Mouse (Mus musculus): ENCODE measurements around the gene Rreb1. TPM values are rescaled to one million over a fixed set of nuclear protein-coding genes. Genes with fewer than 3 reads are reported as not detected.

Rreb1 gene
- total RNA-seq, 2 experiments from 2014 or later = 16.1 to 22.5 TPM

- intact Hi-C loops (cut with DNase I) = no loop called here
- DNase-seq = no peak
These were observed 153.2 kb downstream of the Rreb1 start for GRCm38 (mm10) chr13:37931210-37931922.

- DNase-seq = no peak
- intact Hi-C loops (cut with DNase I) = no loop called here
These were observed 155.9 kb downstream of the Rreb1 start for GRCm38 (mm10) chr13:37934075-37934474.

GRCm38 (mm10) chr13:37934920-37935319, 156.7 kb downstream of the Rreb1 start:
- DNase-seq = no peak
- intact Hi-C loops (cut with DNase I) = no loop called here

GRCm38 (mm10) chr13:37936351-37936750, 158.2 kb downstream of the Rreb1 start:
- DNase-seq = no peak
- intact Hi-C loops (cut with DNase I) = no loop called here

GRCm38 (mm10) chr13:37940167-37940566, 162.0 kb downstream of the Rreb1 start:
- DNase-seq = peak in 1 of 2 experiments; percentile 4
- intact Hi-C loops (cut with DNase I) = no loop called here

- intact Hi-C loops (cut with DNase I) = no loop called here
- DNase-seq = no peak
These were observed 162.4 kb downstream of the Rreb1 start for GRCm38 (mm10) chr13:37940649-37941048.

- intact Hi-C loops (cut with DNase I) = no loop called here
- DNase-seq = no peak
These were observed 163.0 kb downstream of the Rreb1 start for GRCm38 (mm10) chr13:37941138-37941645.

GRCm38 (mm10) chr13:37941950-37942886, 164.0 kb downstream of the Rreb1 start:
- intact Hi-C loops (cut with DNase I) = no loop called here

GRCm38 (mm10) chr13:37942887-37943331, 164.7 kb downstream of the Rreb1 start:
- no peak for DNase-seq
- intact Hi-C loops (cut with DNase I) = no loop called here

More at GRCm38 (mm10) chr13:37941950-37942886, 164.0 kb downstream of the Rreb1 start:
- no peak for DNase-seq

- no peak for DNase-seq
- intact Hi-C loops (cut with DNase I) = no loop called here
These were observed 165.3 kb downstream of the Rreb1 start for GRCm38 (mm10) chr13:37943466-37943865.

GRCm38 (mm10) chr13:37944306-37944705, 166.1 kb downstream of the Rreb1 start:
- intact Hi-C loops (cut with DNase I) = no loop called here
- DNase-seq = peak in 1 of 2 experiments; percentile 0

- intact Hi-C loops (cut with DNase I) = loop anchor here (5.0 kb wide), 1 partner anchor 493 kb away; no protein-coding TSS in a partner anchor
- DNase-seq = peak in 1 of 2 experiments; percentile 2
These were observed 167.2 kb downstream of the Rreb1 start for GRCm38 (mm10) chr13:37945392-37945791.

- intact Hi-C loops (cut with DNase I) = loop anchor here (5.0 kb wide), 1 partner anchor 494 kb away; no protein-coding TSS in a partner anchor
- DNase-seq = peak; percentile 75 to 76
These were observed 168.5 kb downstream of the Rreb1 start for GRCm38 (mm10) chr13:37946734-37947133.

GRCm38 (mm10) chr13:37952981-37953380, 174.8 kb downstream of the Rreb1 start:
- no peak for DNase-seq
- intact Hi-C loops (cut with DNase I) = no loop called here

GRCm38 (mm10) chr13:37954318-37954717, 176.1 kb downstream of the Rreb1 start:
- intact Hi-C loops (cut with DNase I) = no loop called here
- no peak for DNase-seq

GRCm38 (mm10) chr13:37958498-37959238, 180.5 kb downstream of the Rreb1 start:
- no peak for DNase-seq
- intact Hi-C loops (cut with DNase I) = no loop called here

- DNase-seq = no peak
- intact Hi-C loops (cut with DNase I) = no loop called here
These were observed 181.2 kb downstream of the Rreb1 start for GRCm38 (mm10) chr13:37959239-37959907.

GRCm38 (mm10) chr13:37959936-37960335, 181.7 kb downstream of the Rreb1 start:
- intact Hi-C loops (cut with DNase I) = no loop called here
- no peak for DNase-seq

- DNase-seq = no peak
- intact Hi-C loops (cut with DNase I) = no loop called here
These were observed 184.3 kb downstream of the Rreb1 start for GRCm38 (mm10) chr13:37962541-37962940.

Measured in gastrocnemius, postnatal 36 days (tissue).